Mouse (Mus musculus): ENCODE data around the gene Wdr83.

DNA sequence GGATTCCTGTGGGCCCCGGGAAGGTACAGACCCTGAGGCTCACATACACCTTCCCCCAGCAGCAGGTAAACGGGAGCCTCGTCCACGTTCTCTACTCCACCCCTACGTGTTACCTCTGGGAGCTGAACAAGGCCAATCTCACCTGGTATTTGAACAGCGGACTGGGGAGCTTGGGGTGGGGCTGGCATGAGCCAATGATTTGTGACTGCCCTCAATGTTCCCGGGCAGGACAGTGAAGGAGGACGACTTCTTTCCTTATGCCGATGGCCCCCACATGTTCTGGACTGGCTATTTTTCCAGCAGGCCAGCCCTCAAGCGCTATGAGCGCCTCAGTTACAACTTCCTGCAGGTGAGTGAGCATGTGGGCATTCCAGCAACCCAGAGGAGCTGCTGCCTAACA is 9.8 kb upstream of the Wdr83 start:
- TF ChIP-seq POLR2A (IDR thresholded peaks at IDR 0.05; ENCODE audit: borderline replicate concordance, extremely low read depth, low read depth, low read length) (no peak), CTCF (IDR thresholded peaks at IDR 0.05; ENCODE audit: insufficient read depth, low read length) (no peak)
